Mouse (Mus musculus) thymus, postnatal 14 days (tissue): ENCODE measurements around the gene 1110032A03Rik.

ENCODE experiments used
- DNase-seq: peaks from one replicate; pipeline ENCODE4 v3.0.0; 2021

Gene 1110032A03Rik

GRCm38 (mm10) chr9:50774991-50775612, at the start of gene 1110032A03Rik, which contains the start of gene Alg9:
Gene 1110032A03Rik (minus strand): TSS chr9:50775520.
Gene Alg9 (plus strand): TSS chr9:50775019.
- DNase-seq: peak; percentile 91

GRCm38 (mm10) chr9:50823779-50824453, 48.6 kb upstream of the 1110032A03Rik start:
- DNase-seq: no peak

DNA sequence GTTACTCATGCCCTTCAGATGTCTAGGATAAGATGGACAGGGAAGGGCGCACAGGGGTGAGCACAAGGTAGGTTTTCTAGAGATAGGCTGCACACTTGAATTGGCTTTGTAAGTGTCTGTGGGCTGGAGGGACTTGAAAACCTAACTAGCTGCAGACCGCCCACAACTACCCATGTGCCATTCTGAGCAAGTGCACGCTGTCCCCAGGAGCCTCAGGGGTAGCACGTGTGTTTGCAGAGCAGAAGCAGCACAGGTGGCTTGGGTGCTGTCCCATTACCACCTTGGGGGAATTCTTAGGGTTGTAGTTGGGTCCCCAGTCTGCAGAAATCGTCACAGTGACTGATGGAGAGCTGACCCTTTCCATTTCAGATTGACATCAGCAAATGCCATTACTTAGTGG, 46.9 kb upstream of the 1110032A03Rik start:
- DNase-seq: no peak

DNA sequence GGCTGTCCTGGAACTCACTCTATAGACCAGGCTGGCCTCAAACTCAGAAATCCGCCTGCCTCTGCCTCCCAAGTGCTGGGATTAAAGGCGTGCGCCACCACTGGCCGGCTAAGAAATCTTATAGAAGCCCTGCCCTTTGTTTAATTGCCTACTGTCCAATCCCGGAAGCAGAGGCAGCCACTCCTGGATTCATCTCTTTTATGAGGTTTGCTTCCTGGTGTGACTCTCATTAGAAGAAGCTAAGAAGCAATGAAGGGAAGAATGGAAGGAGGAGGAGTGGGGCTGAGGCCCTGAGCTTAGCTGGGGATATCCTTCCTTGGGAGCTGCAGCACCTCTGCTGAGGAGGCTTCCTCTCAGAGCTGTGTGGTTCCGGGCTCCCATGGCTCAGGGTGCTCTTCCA, 46.3 kb upstream of the 1110032A03Rik start:
- no peak for DNase-seq

- DNase-seq: no peak
These were observed 44.4 kb upstream of the 1110032A03Rik start for GRCm38 (mm10) chr9:50819716-50820115.

GRCm38 (mm10) chr9:50818050-50818449, 42.7 kb upstream of the 1110032A03Rik start:
- no peak for DNase-seq

DNA sequence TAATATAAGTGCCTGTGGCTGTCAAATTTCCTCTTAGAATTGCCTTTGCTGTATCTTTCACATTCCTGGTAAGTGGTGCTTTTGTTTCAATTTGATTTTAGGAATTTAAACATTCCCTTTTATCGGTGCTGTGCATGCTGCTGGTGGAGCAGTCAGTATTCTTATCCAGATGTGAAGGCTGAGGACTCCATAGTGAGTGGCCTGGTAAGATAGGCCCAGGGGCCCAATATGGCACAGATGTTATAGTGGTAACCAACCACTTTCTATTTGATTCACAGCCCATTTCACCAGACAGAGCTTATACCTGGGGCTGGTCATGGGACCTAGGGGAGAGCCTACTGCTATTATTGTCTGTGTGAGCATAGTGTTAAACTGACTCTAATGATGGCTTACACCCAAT, 41.2 kb upstream of the 1110032A03Rik start:
- DNase-seq: no peak

DNA sequence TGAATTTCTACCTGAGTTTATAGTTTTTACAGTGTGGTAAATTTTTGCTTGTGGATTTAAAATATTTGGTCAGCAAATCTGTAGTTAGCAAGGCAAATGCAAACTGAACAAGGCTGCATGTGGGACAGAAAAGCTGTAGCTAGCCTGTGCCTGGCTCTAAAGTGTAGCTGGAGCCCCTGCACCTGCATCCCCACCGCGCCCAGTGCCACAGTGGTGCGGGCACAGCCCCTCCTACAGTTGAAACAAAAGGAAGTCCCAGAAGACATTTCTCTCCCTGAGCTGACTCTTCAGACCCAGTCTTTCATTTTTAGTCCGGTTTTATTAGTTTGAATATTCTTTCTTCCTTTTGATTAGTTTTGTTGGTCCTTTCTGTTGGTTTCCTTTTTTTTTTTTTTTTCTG, 40.3 kb upstream of the 1110032A03Rik start:
- peak; percentile 84 for DNase-seq

DNA sequence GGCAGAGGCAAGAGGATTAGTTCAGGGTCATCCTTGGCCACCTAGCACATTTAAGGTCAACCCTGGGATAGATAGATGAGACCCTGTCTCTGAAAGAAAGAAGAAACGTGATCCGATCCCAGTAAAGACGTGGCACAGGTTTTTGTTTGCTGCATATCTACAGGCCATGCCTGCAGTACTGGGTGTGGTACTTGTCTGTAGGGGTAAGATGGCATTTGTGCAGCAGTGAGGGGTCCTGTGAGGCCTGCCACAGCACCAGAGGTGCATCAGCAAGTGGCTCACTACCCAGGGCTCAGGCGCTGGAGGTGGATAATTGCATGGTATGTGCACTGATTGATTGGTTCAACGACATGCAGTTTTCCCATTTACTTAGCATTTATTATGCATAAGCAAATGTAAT, 38.5 kb upstream of the 1110032A03Rik start:
- DNase-seq: no peak

DNA sequence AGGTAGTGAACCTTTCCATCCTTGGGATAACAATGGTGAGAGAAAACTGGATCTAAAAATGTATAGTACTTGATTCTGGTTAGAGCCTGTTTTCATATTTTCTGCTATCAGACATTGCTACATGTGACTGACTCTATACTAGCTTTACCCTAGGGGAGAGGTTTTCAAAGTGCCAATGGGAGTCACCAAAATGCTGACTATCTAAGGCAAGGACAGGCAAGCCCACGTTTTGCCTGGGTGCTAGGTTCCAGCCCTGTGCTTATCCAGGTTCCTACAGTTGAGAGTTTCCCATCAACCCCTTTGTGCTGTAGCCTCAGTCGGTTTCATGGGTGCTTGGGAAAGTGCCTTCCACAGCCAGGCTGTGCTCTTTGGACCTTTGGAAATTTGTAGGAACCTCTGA, 36.4 kb upstream of the 1110032A03Rik start:
- DNase-seq: no peak

DNA sequence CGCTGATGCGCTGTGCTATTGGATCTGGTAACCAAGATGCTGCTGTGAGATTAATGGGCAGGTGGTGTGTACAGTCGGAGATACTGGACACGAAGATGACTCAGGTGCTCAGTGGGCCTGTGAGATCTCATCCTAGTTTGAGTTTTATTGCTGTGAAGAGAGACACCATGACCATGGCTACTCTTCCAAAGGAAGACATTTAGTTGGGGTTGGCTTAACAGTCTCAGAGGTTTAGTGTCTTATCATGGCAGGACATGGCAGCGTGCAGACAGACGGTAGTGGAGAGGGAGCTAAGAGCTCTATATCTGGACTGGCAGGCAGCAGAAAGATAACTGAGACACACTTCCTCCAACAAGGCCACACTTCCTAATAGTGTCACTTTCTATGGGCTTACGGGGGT, 35.9 kb upstream of the 1110032A03Rik start:
- DNase-seq: no peak

DNA sequence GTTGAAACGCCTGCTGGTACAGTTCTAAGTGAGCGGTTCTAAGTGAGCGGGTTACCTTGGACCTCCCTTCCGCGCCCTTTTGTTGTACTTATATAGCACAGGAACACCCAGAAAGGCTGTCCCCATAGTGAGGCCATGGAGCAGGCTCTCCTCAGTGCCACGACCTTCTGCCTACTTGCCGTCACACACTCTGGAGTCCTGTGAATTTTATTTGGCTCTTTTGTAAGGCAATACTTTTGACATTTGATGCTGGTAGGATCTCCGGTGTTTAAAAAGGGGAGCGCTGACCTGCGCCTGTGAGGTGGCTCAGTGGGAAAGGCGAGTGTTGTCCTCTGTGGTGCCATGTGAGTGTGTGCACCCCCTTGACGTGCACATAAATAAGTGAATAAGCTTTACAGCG, 33.8 kb upstream of the 1110032A03Rik start:
- no peak for DNase-seq

- DNase-seq: no peak
These were observed 33.2 kb upstream of the 1110032A03Rik start for GRCm38 (mm10) chr9:50808471-50808870.

- DNase-seq: no peak
These were observed 27.8 kb upstream of the 1110032A03Rik start for GRCm38 (mm10) chr9:50803055-50803671.

GRCm38 (mm10) chr9:50800985-50801384, 25.7 kb upstream of the 1110032A03Rik start:
- DNase-seq: peak; percentile 77

DNA sequence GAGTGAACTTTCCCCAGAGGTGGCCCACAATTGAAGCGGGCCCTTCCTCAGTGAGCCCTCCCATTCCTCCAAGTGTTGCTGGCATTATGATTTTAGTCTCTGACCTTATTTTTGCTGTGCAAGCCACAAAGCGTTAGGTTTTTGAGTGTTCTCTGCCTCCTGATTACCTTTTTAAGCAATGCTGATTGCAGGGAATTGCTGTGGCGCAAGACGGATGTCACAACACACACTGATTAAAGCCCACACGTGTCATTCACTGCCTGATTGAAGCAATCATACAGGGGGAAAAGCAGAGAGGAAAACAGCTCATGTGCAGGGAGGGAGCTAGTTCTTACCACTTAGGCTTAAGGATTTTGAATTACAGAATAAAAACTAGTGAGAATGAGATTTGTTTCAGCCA, 23.0 kb upstream of the 1110032A03Rik start:
- no peak for DNase-seq

GRCm38 (mm10) chr9:50797641-50798040, 22.3 kb upstream of the 1110032A03Rik start:
- DNase-seq: no peak

GRCm38 (mm10) chr9:50796776-50797175, 21.5 kb upstream of the 1110032A03Rik start:
- no peak for DNase-seq

DNA sequence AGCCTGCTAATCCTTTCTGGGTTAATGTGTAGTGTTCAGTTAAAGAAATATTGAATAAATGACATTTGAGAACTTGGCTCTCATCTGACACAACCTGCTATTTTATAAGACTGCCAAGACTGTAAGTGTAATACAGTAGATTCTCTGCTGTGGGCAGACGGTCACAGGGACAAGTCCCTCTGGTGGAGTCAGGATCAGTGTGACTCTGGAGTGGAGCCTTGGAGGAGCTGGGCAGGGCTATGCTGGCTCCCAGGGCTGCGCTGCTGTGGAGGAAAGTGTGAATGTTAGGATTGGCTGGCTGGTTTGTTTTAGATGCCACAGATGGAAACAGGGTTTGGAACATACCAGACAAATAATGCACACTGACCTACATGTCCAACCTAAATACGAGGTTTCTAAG, 19.9 kb upstream of the 1110032A03Rik start:
- DNase-seq: no peak

DNA sequence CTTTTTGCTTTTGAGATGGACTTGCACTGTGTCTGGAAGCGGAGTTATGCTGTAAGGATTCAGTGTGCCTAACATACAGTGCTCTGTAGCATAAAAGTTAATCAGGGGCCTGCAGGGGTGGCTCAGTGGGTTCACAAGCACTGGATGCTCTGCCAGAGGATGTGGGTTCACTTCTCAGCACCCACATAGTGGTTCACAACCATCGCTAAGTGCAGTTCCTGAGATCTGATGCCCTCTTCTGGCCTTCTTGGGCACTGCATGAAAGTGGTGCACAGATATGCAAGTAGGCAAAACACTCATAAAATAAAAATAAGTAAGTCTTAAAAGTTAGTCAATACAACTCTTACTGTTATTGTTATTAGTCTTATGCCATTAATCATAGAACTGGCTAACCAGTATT, 6.8 kb upstream of the 1110032A03Rik start:
- DNase-seq: peak; percentile 72

GRCm38 (mm10) chr9:50776162-50776760, 941 bp upstream of the 1110032A03Rik start:
- no peak for DNase-seq

GRCm38 (mm10) chr9:50775662-50776126, 374 bp upstream of the 1110032A03Rik start:
- no peak for DNase-seq

- DNase-seq: no peak
These were observed 1.3 kb downstream of the 1110032A03Rik start for GRCm38 (mm10) chr9:50774026-50774462.

GRCm38 (mm10) chr9:50770011-50770410, 5.3 kb downstream of the 1110032A03Rik start:
- DNase-seq: no peak
